Mouse (Mus musculus) CH12.LX (cell line): Measurements from ENCODE around the gene Rae1. TPM values are rescaled to one million over a fixed set of nuclear protein-coding genes. Genes with fewer than 3 reads are reported as not detected.

Source experiments
- DNase-seq: peaks from one replicate; pipeline ENCODE4 v3.0.0-alpha.2; 2013; ENCODE audit errors: extremely low read depth
- H3K27ac ChIP-seq: 2 replicates; pipeline ENCODE4 v1.5.1; 2012; ENCODE audit warnings: low read depth, mild to moderate bottlenecking, control low read depth, moderate library complexity; ENCODE audit not compliant: insufficient read depth
- H3K27me3 ChIP-seq: replicated peaks from 2 replicates; pipeline ENCODE3; 2012; ENCODE audit warnings: inconsistent platforms
- H3K36me3 ChIP-seq, 2 experiments: replicated peaks in 1 of 2; 2 replicates each; pipeline versions ENCODE3 to v1.6.1; 2012; ENCODE audit warnings: inconsistent platforms in 1 of 2, low read length in 1 of 2, mild to moderate bottlenecking in 1 of 2, mixed read lengths in 1 of 2, moderate library complexity in 1 of 2; ENCODE audit not compliant: control insufficient read depth in 1 of 2, insufficient read depth in 1 of 2
- H3K4me1 ChIP-seq, 2 experiments: 2 replicates each; pipeline ENCODE4 v1.6.1; 2012; ENCODE audit warnings: inconsistent platforms in 1 of 2, moderate library complexity in 1 of 2; ENCODE audit not compliant: insufficient read depth in 2 of 2, control insufficient read depth in 1 of 2
- H3K4me2 ChIP-seq: 2 replicates; pipeline ENCODE4 v1.6.1; 2012; ENCODE audit warnings: low read depth, mild to moderate bottlenecking, control low read depth; ENCODE audit not compliant: poor library complexity, insufficient read depth, severe bottlenecking
- H3K4me3 ChIP-seq, 3 experiments: fragments of 150-350 bp in 1 of 3; sonication (generic) in 1 of 3; replicated peaks in 1 of 3; 2 replicates each; pipeline versions ENCODE3 to v1.5.1; 2011 to 2012; ENCODE audit warnings: low read depth in 2 of 3, low read length in 2 of 3, mild to moderate bottlenecking in 2 of 3, moderate library complexity in 2 of 3, control low read depth in 1 of 3, improper control_type of control experiment in 1 of 3, inconsistent platforms in 1 of 3, mixed read lengths in 1 of 3; ENCODE audit not compliant: poor library complexity in 1 of 3
- H3K79me2 ChIP-seq: replicated peaks from 2 replicates; pipeline ENCODE4 v1.6.1; 2012; ENCODE audit warnings: mild to moderate bottlenecking, moderate library complexity; ENCODE audit not compliant: control insufficient read depth, poor library complexity, insufficient read depth, severe bottlenecking; ENCODE audit errors: extremely low read depth
- H3K9ac ChIP-seq: 2 replicates; pipeline ENCODE4 v1.6.1; 2012; ENCODE audit warnings: low read depth, mild to moderate bottlenecking, control low read depth, moderate library complexity; ENCODE audit not compliant: insufficient read depth
- H3K9me3 ChIP-seq: replicated peaks from 2 replicates; pipeline ENCODE3; 2012; ENCODE audit warnings: low read length, inconsistent platforms, mixed read lengths
- BHLHE40 ChIP-seq: IDR thresholded peaks from 2 replicates; pipeline ENCODE4 v1.6.1; 2011; ENCODE audit warnings: mild to moderate bottlenecking, low read depth, low read length, improper control_type of control experiment
- CHD1 ChIP-seq: IDR thresholded peaks from 2 replicates; pipeline ENCODE4 v1.6.1; 2012; ENCODE audit warnings: low read depth, low read length, improper control_type of control experiment, inconsistent platforms
- CHD2 ChIP-seq: IDR thresholded peaks from 2 replicates; pipeline ENCODE4 v1.6.1; 2011; ENCODE audit warnings: low read length, improper control_type of control experiment
- CTCF ChIP-seq, 2 experiments: IDR thresholded peaks in 1 of 2; conservative IDR thresholded peaks in 1 of 2; 2 replicates each; pipeline ENCODE4 v1.5.1; 2011 to 2012; ENCODE audit warnings: low read depth in 2 of 2, low read length in 2 of 2, improper control_type of control experiment in 1 of 2, inconsistent platforms in 1 of 2, mild to moderate bottlenecking in 1 of 2, moderate library complexity in 1 of 2
- E2F4 ChIP-seq: IDR thresholded peaks from 2 replicates; pipeline ENCODE4 v1.6.1; 2011; ENCODE audit warnings: low read depth, low read length, improper control_type of control experiment; ENCODE audit not compliant: insufficient replicate concordance
- ELF1 ChIP-seq: IDR thresholded peaks from 2 replicates; pipeline ENCODE4 v1.6.1; 2014; ENCODE audit warnings: low read depth, mild to moderate bottlenecking, inconsistent platforms, low read length, improper control_type of control experiment
- EP300 ChIP-seq: IDR thresholded peaks from 2 replicates; pipeline ENCODE4 v1.6.1; 2011; ENCODE audit warnings: low read length, improper control_type of control experiment
- ETS1 ChIP-seq: conservative IDR thresholded peaks from 2 replicates; pipeline ENCODE4 v1.6.1; 2012; ENCODE audit warnings: low read depth, mild to moderate bottlenecking, inconsistent platforms, low read length, improper control_type of control experiment, moderate library complexity
- GABPA ChIP-seq: IDR thresholded peaks from 2 replicates; pipeline ENCODE4 v1.6.1; 2012; ENCODE audit warnings: low read depth, low read length, improper control_type of control experiment, inconsistent platforms; ENCODE audit not compliant: insufficient replicate concordance
- HCFC1 ChIP-seq: IDR thresholded peaks from 2 replicates; pipeline ENCODE4 v1.6.1; 2012; ENCODE audit warnings: low read depth, mild to moderate bottlenecking, inconsistent platforms, low read length, improper control_type of control experiment
- IRF4 ChIP-seq: IDR thresholded peaks from 2 replicates; pipeline ENCODE4 v1.6.1; 2014; ENCODE audit warnings: low read depth, mild to moderate bottlenecking, inconsistent platforms, low read length, improper control_type of control experiment
- JUN ChIP-seq: IDR thresholded peaks from 2 replicates; pipeline ENCODE4 v1.6.1; 2011; ENCODE audit warnings: low read depth, mild to moderate bottlenecking, low read length, improper control_type of control experiment, moderate library complexity; ENCODE audit not compliant: insufficient read depth
- JUND ChIP-seq: conservative IDR thresholded peaks from 2 replicates; pipeline ENCODE4 v1.6.1; 2011; ENCODE audit warnings: low read depth, low read length, improper control_type of control experiment
- KAT2A ChIP-seq: IDR thresholded peaks from 2 replicates; pipeline ENCODE4 v1.6.1; 2012; ENCODE audit warnings: low read length, improper control_type of control experiment, inconsistent platforms; ENCODE audit not compliant: insufficient replicate concordance
- MAFK ChIP-seq: IDR thresholded peaks from 2 replicates; pipeline ENCODE4 v1.6.1; 2011; ENCODE audit warnings: low read length, improper control_type of control experiment; ENCODE audit not compliant: insufficient replicate concordance
- MAX ChIP-seq: IDR thresholded peaks from 2 replicates; pipeline ENCODE4 v1.6.1; 2011; ENCODE audit warnings: low read length, improper control_type of control experiment
- MAZ ChIP-seq: IDR thresholded peaks from 2 replicates; pipeline ENCODE4 v1.6.1; 2012; ENCODE audit warnings: low read depth, mild to moderate bottlenecking, inconsistent platforms, low read length, improper control_type of control experiment, moderate library complexity
- MEF2A ChIP-seq: IDR thresholded peaks from 2 replicates; pipeline ENCODE4 v1.6.1; 2014; ENCODE audit warnings: low read depth, mild to moderate bottlenecking, inconsistent platforms, low read length, improper control_type of control experiment, borderline replicate concordance
- MXI1 ChIP-seq: IDR thresholded peaks from 2 replicates; pipeline ENCODE4 v1.6.1; 2011; ENCODE audit warnings: mild to moderate bottlenecking, low read depth, low read length, improper control_type of control experiment
- MYC ChIP-seq: IDR thresholded peaks from 2 replicates; pipeline ENCODE4 v1.6.1; 2011; ENCODE audit warnings: low read depth, mild to moderate bottlenecking, improper control_type of control experiment, low read length
- NELFE ChIP-seq: IDR thresholded peaks from 2 replicates; pipeline ENCODE4 v1.6.1; 2011; ENCODE audit warnings: low read depth, low read length, improper control_type of control experiment
- NRF1 ChIP-seq: IDR thresholded peaks from 2 replicates; pipeline ENCODE4 v1.6.1; 2014; ENCODE audit warnings: low read depth, mild to moderate bottlenecking, inconsistent platforms, low read length, improper control_type of control experiment, moderate library complexity
- PAX5 ChIP-seq: IDR thresholded peaks from 2 replicates; pipeline ENCODE4 v1.6.1; 2012; ENCODE audit warnings: low read length, inconsistent platforms, mixed read lengths
- POLR2A ChIP-seq: IDR thresholded peaks from 2 replicates; pipeline ENCODE4 v1.6.1; 2011; ENCODE audit warnings: low read depth, mild to moderate bottlenecking, improper control_type of control experiment, low read length
- POLR2AphosphoS2 ChIP-seq: IDR thresholded peaks from 2 replicates; pipeline ENCODE4 v1.6.1; 2011; ENCODE audit warnings: low read depth, low read length, improper control_type of control experiment
- RAD21 ChIP-seq: IDR thresholded peaks from 2 replicates; pipeline ENCODE4 v1.6.1; 2011; ENCODE audit warnings: low read depth, mild to moderate bottlenecking, low read length, improper control_type of control experiment, moderate library complexity
- RCOR1 ChIP-seq: conservative IDR thresholded peaks from 2 replicates; pipeline ENCODE4 v1.6.1; 2012; ENCODE audit warnings: low read depth, mild to moderate bottlenecking, inconsistent platforms, low read length, improper control_type of control experiment
- SIN3A ChIP-seq: IDR thresholded peaks from 2 replicates; pipeline ENCODE4 v1.6.1; 2012; ENCODE audit warnings: low read length, improper control_type of control experiment, inconsistent platforms
- SMC3 ChIP-seq: IDR thresholded peaks from 2 replicates; pipeline ENCODE4 v1.6.1; 2011; ENCODE audit warnings: low read depth, low read length, improper control_type of control experiment
- TBP ChIP-seq: conservative IDR thresholded peaks from 2 replicates; pipeline ENCODE4 v1.6.1; 2011; ENCODE audit warnings: low read depth, low read length, improper control_type of control experiment
- TCF12 ChIP-seq: IDR thresholded peaks from 2 replicates; pipeline ENCODE4 v1.6.1; 2014; ENCODE audit warnings: low read depth, mild to moderate bottlenecking, inconsistent platforms, low read length, improper control_type of control experiment
- UBTF ChIP-seq: IDR thresholded peaks from 2 replicates; pipeline ENCODE4 v1.6.1; 2012; ENCODE audit warnings: low read depth, mild to moderate bottlenecking, inconsistent platforms, low read length, improper control_type of control experiment, moderate library complexity
- USF1 ChIP-seq: IDR thresholded peaks from 2 replicates; pipeline ENCODE4 v1.6.1; 2014; ENCODE audit warnings: low read depth, mild to moderate bottlenecking, inconsistent platforms, low read length, improper control_type of control experiment
- USF2 ChIP-seq: conservative IDR thresholded peaks from 2 replicates; pipeline ENCODE4 v1.6.1; 2011; ENCODE audit warnings: low read depth, low read length, improper control_type of control experiment
- ZC3H11A ChIP-seq: IDR thresholded peaks from 2 replicates; pipeline ENCODE4 v1.6.1; 2012; ENCODE audit warnings: low read depth, mild to moderate bottlenecking, inconsistent platforms, low read length, improper control_type of control experiment
- ZKSCAN1 ChIP-seq: IDR thresholded peaks from 2 replicates; pipeline ENCODE4 v1.6.1; 2012; ENCODE audit warnings: low read depth, inconsistent platforms, low read length, improper control_type of control experiment, borderline replicate concordance
- ZMIZ1 ChIP-seq: IDR thresholded peaks from 2 replicates; pipeline ENCODE4 v1.6.1; 2012; ENCODE audit warnings: low read depth, mild to moderate bottlenecking, inconsistent platforms, low read length, improper control_type of control experiment
- ZNF384 ChIP-seq: IDR thresholded peaks from 2 replicates; pipeline ENCODE4 v1.6.1; 2012; ENCODE audit warnings: low read depth, low read length, improper control_type of control experiment, inconsistent platforms
- dilution Hi-C: fragments of 300-500 bp; cut with MboI; formaldehyde crosslinking; loops from 2 replicates; pipeline ENCODE4 v1.14.3; 2020; ENCODE audit warnings: low sequenced_read_pairs; ENCODE audit not compliant: extremely low pct_unique_long_range_greater_than_20kb, extremely low pct_ligation_motif_present
- in situ Hi-C: fragments of 300-500 bp; cut with MboI; formaldehyde crosslinking; loops from 3 replicates; pipeline ENCODE4 v1.14.3; 2019; ENCODE audit warnings: low sequenced_read_pairs, low pct_ligation_motif_present, low pct_unique_long_range_greater_than_20kb, mixed read lengths
- polyA plus RNA-seq: library from polyadenylated mRNA; unstranded; fragments of >175 nt; gene quantifications from 2 replicates; pipeline ENCODE4 v1.2.1, GENCODE M21; 2012; ENCODE audit warnings: low read depth; ENCODE audit not compliant: insufficient read length
- total RNA-seq, 2 experiments: library from RNA; depleted of rRNA; stranded (reverse); fragments of 300-350 nt in 1 of 2; fragments of >200 nt in 1 of 2; gene quantifications; 2 replicates each; pipeline ENCODE4 v1.2.3; 2012 to 2014

Gene Rae1
- total and polyA plus RNA-seq, 3 experiments: 86.3 to 114 (median 95.0) TPM

DNA sequence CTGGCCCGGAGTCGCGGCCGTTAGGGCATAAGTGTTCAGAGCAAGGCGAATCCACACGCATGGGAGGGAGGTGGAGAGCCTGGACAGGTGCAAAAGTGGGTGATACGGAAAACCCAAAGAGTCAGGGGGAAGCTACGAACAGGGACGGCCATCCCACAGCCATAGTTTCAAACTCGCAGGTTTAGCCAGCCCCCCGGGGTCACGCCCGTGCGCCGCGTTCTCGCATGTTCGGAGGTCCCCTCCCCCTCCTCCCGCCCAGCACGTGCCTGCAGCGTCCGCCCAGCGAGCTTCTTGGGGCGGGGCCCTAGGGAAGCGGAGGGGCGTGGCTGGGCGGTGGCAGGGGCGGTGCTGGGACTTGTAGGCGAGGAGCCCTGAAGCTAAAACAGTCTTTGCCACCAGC lies 19.9 kb downstream of the Rae1 start:
- Histone ChIP-seq H3K4me1 (peaks cover 42 to 64% of the 10 kb centered on the region in 2 experiments), H3K36me3 (peaks cover 18 to 37% of the 10 kb centered on the region in 2 experiments), H3K9me3 (no peaks in the 10 kb centered on the region), H3K4me3 (peak overlapping the region in 2 of 3 experiments; percentile 24 to 34), H3K9ac (no peak overlapping the region), H3K4me2 (peak overlapping the region; percentile 31; the same call in 1 of the 2 replicates), H3K27ac (no peak overlapping the region), H3K27me3 (peaks cover 6% of the 10 kb centered on the region), H3K79me2 (peaks cover 17% of the 10 kb centered on the region)
- TF ChIP-seq USF2 (no peak; the same call in 1 of the 2 replicates), RAD21 (no peak), NRF1 (no peak), RCOR1 (no peak), BHLHE40 (peak; percentile 99), ZKSCAN1 (no peak), JUND (no peak), MAZ (no peak), SIN3A (peak; percentile 28; the same call in 1 of the 2 replicates), PAX5 (no peak), SMC3 (no peak), EP300 (no peak), ETS1 (no peak), TBP (no peak), CTCF (conservative IDR thresholded peaks at IDR 0.05 in 1 of 2, IDR thresholded peaks at IDR 0.05 in 1 of 2; ENCODE audit: low read depth in 2 of 2, low read length in 2 of 2) (no peak), POLR2A (no peak), JUN (no peak), POLR2AphosphoS2 (no peak), MXI1 (peak; percentile 49; the same call in 1 of the 2 replicates), MAFK (no peak), MEF2A (no peak), ZC3H11A (no peak), USF1 (peak; percentile 54), IRF4 (peak; percentile 11; the same call in 1 of the 2 replicates), CHD1 (no peak), CHD2 (peak; percentile 59; the same call in 1 of the 2 replicates), E2F4 (no peak), MYC (peak; percentile 61; the same call in 1 of the 2 replicates), ZNF384 (no peak), MAX (peak; percentile 79; the same call in 1 of the 2 replicates), TCF12 (no peak), HCFC1 (peak; percentile 87), KAT2A (0 out of 2 replicates have a peak, but pooled peaks have one; percentile 18), ZMIZ1 (no peak), NELFE (no peak), UBTF (no peak), GABPA (no peak; the same call in 1 of the 2 replicates), ELF1 (no peak)
- dilution Hi-C loops (no loop called here), in situ Hi-C loops (loop anchor here (5.0 to 25.0 kb wide), 2 partner anchors 63 to 143 kb away; partner anchors contain the start of gene Pck1)
- DNase-seq: peak; percentile 78
